Mouse (Mus musculus) hindbrain, embryonic 14.5 days (tissue): ENCODE data around the gene Agbl5. TPM values are rescaled to one million over a fixed set of nuclear protein-coding genes. Genes with fewer than 3 reads are reported as not detected.
A peak's percentile ranks its signal among the peaks of the same experiment; 100 is the strongest.

Source experiments
- ATAC-seq: fragments of 200-750 bp; cut with Nextera tagmentation; 2 replicates; pipeline ENCODE4 v1.8.0; 2017; ENCODE audit warnings: moderate number of reproducible peaks, mild to moderate bottlenecking, moderate TSS enrichment, moderate library complexity; ENCODE audit not compliant: low FRiP score
- DNase-seq: peaks from one replicate; pipeline ENCODE4 v3.0.0-alpha.2; 2015; ENCODE audit warnings: low spot score
- H3K27ac ChIP-seq: fragments of 300-500 bp; sonication (generic); 2 replicates; pipeline ENCODE4 v1.5.1; 2014; ENCODE audit warnings: mild to moderate bottlenecking, moderate library complexity
- H3K27me3 ChIP-seq: fragments of 300-500 bp; sonication (generic); 2 replicates; pipeline ENCODE4 v1.6.1; 2014; ENCODE audit warnings: mild to moderate bottlenecking, low read length, mixed read lengths; ENCODE audit not compliant: control insufficient read depth, insufficient read depth
- H3K36me3 ChIP-seq: fragments of 300-500 bp; sonication (generic); replicated peaks from 2 replicates; pipeline ENCODE4 v1.6.1; 2014; ENCODE audit not compliant: control insufficient read depth, insufficient read depth
- H3K4me1 ChIP-seq: fragments of 300-500 bp; sonication (generic); replicated peaks from 2 replicates; pipeline ENCODE4 v1.6.1; 2014; ENCODE audit warnings: antibody characterized with exemption, low read length, mixed read lengths; ENCODE audit not compliant: control insufficient read depth, insufficient read depth
- H3K4me2 ChIP-seq: fragments of 300-500 bp; sonication (generic); replicated peaks from 2 replicates; pipeline ENCODE4 v1.6.1; 2014; ENCODE audit warnings: mild to moderate bottlenecking, moderate library complexity
- H3K4me3 ChIP-seq: fragments of 300-500 bp; sonication (generic); replicated peaks from 2 replicates; pipeline ENCODE4 v1.5.1; 2014; ENCODE audit warnings: mild to moderate bottlenecking, low read length
- H3K9ac ChIP-seq: fragments of 300-500 bp; sonication (generic); 2 replicates; pipeline ENCODE4 v1.6.1; 2014
- H3K9me3 ChIP-seq: fragments of 300-500 bp; sonication (generic); 2 replicates; pipeline ENCODE4 v1.6.1; 2016; ENCODE audit warnings: low read length; ENCODE audit not compliant: control insufficient read depth
- WGBS: fragments of 180-500 bp; shearing (Covaris S2); extraction: QIAGEN DNeasy Blood & Tissue Kit; methylation state at CpG from one replicate; pipeline ENCODE4 v1.1.7; 2014; 5-methylcytosine and 5-hydroxymethylcytosine counted together
- polyA plus RNA-seq: library from polyadenylated mRNA; unstranded; fragments of >200 nt; fragmentation: Nextera tagmentation; extraction: Ambion mirVana; gene quantifications from 2 replicates; pipeline ENCODE4 v1.2.1, GENCODE M21; 2014

The Agbl5 gene
- polyA plus RNA-seq, 1 experiment from 2014 or later, result 28.6 TPM

GRCm38 (mm10) chr5:30864322-30864721 lies 24.2 kb upstream of the Agbl5 start:
- H3K4me3 ChIP-seq, result no peak overlapping the region
- no peak for ATAC-seq
- H3K27ac ChIP-seq, result no peak overlapping the region
- H3K9ac ChIP-seq, result no peak overlapping the region
- H3K27me3 ChIP-seq, result no peaks in the 10 kb centered on the region
- peaks cover 41% of the 10 kb centered on the region for H3K36me3 ChIP-seq
- no peak overlapping the region for H3K4me2 ChIP-seq
- no peaks in the 10 kb centered on the region for H3K9me3 ChIP-seq
- 0 out of 2 replicates have a peak, but pooled peaks cover 5% of the 10 kb centered on the region for H3K4me1 ChIP-seq
- DNase-seq, result no peak
- 59% methylated on average over 15 of the region's 15 CpGs for WGBS

GRCm38 (mm10) chr5:30866871-30867270 lies 21.6 kb upstream of the Agbl5 start:
- no peak for ATAC-seq
- peaks cover 51% of the 10 kb centered on the region for H3K36me3 ChIP-seq
- no peak overlapping the region for H3K4me2 ChIP-seq
- no peak overlapping the region for H3K4me3 ChIP-seq
- peaks cover 15% of the 10 kb centered on the region for H3K4me1 ChIP-seq
- DNase-seq, result no peak
- 94% methylated on average over 3 of the region's 3 CpGs for WGBS
- H3K27ac ChIP-seq, result no peak overlapping the region
- no peak overlapping the region for H3K9ac ChIP-seq
- H3K9me3 ChIP-seq, result no peaks in the 10 kb centered on the region
- no peaks in the 10 kb centered on the region for H3K27me3 ChIP-seq

GRCm38 (mm10) chr5:30867712-30868111 lies 20.8 kb upstream of the Agbl5 start, which contains the start of gene Tmem214:
Tmem214 (plus strand) TSS chr5:30868012.
- H3K27ac ChIP-seq, result peak within 1 kb of the TSS; percentile 69; the same call in 1 of the 2 replicates
- H3K4me3 ChIP-seq, result peak within 1 kb of the TSS; percentile 65; the same call in 1 of the 2 replicates
- H3K36me3 ChIP-seq, result peaks cover 53% of the 10 kb centered on the region
- H3K4me2 ChIP-seq, result peak within 1 kb of the TSS; percentile 80
- DNase-seq, result no peak
- WGBS, result 97% methylated on average over 3 of the region's 3 CpGs
- no peaks in the 10 kb centered on the region for H3K9me3 ChIP-seq
- H3K4me1 ChIP-seq, result peaks cover 15% of the 10 kb centered on the region
- H3K27me3 ChIP-seq, result no peaks in the 10 kb centered on the region
- no peak for ATAC-seq
- 0 out of 2 replicates have a peak within 1 kb of the TSS, but pooled peaks have one; percentile 82 for H3K9ac ChIP-seq

GRCm38 (mm10) chr5:30868981-30869380 lies 19.5 kb upstream of the Agbl5 start:
- Histone ChIP-seq H3K27me3 (no peaks in the 10 kb centered on the region), H3K9ac (peak overlapping the region; percentile 82), H3K4me3 (peak overlapping the region; percentile 65), H3K36me3 (peaks cover 63% of the 10 kb centered on the region), H3K27ac (peak overlapping the region; percentile 69; the same call in 1 of the 2 replicates), H3K4me2 (peak overlapping the region; percentile 80), H3K4me1 (peaks cover 15% of the 10 kb centered on the region), H3K9me3 (no peaks in the 10 kb centered on the region)
- ATAC-seq (no peak), DNase-seq (no peak)
- 23% methylated on average over 9 of the region's 9 CpGs for WGBS

GRCm38 (mm10) chr5:30869405-30870130 lies 18.9 kb upstream of the Agbl5 start:
- Histone ChIP-seq H3K27ac (peak overlapping the region; percentile 69), H3K9ac (peak overlapping the region; percentile 82), H3K4me1 (peaks cover 15% of the 10 kb centered on the region), H3K9me3 (no peaks in the 10 kb centered on the region), H3K36me3 (peaks cover 64% of the 10 kb centered on the region), H3K4me2 (peak overlapping the region; percentile 80), H3K27me3 (no peaks in the 10 kb centered on the region), H3K4me3 (peak overlapping the region; percentile 65)
- DNase-seq, result peak; percentile 86
- under 1% methylated on average over 63 of the region's 63 CpGs for WGBS
- ATAC-seq, result peak; percentile 90

GRCm38 (mm10) chr5:30870131-30870406 lies 18.4 kb upstream of the Agbl5 start:
- Histone ChIP-seq H3K4me1 (peaks cover 15% of the 10 kb centered on the region), H3K4me3 (peak overlapping the region; percentile 65), H3K27me3 (no peaks in the 10 kb centered on the region), H3K4me2 (peak overlapping the region; percentile 80), H3K9ac (peak overlapping the region; percentile 82), H3K9me3 (no peaks in the 10 kb centered on the region), H3K36me3 (peaks cover 64% of the 10 kb centered on the region), H3K27ac (0 out of 2 replicates have a peak overlapping the region, but pooled peaks have one; percentile 69)
- ATAC-seq (no peak), DNase-seq (no peak)
- WGBS, result 27% methylated on average over 2 of the region's 2 CpGs

GRCm38 (mm10) chr5:30872574-30872973 lies 15.9 kb upstream of the Agbl5 start:
- WGBS, result 95% methylated on average over 9 of the region's 9 CpGs

GRCm38 (mm10) chr5:30874365-30874764 lies 14.1 kb upstream of the Agbl5 start:
- ATAC-seq, result no peak
- DNase-seq, result no peak
- Histone ChIP-seq H3K9me3 (no peaks in the 10 kb centered on the region), H3K4me1 (peaks cover 10% of the 10 kb centered on the region), H3K4me2 (no peak overlapping the region), H3K27me3 (no peaks in the 10 kb centered on the region), H3K27ac (no peak overlapping the region), H3K9ac (no peak overlapping the region), H3K4me3 (no peak overlapping the region), H3K36me3 (peaks cover 72% of the 10 kb centered on the region)
- 91% methylated on average over 7 of the region's 7 CpGs for WGBS

More at GRCm38 (mm10) chr5:30872574-30872973, 15.9 kb upstream of the Agbl5 start:
- peaks cover 15% of the 10 kb centered on the region for H3K4me1 ChIP-seq
- no peak overlapping the region for H3K4me2 ChIP-seq
- H3K9ac ChIP-seq, result no peak overlapping the region
- no peak overlapping the region for H3K4me3 ChIP-seq
- H3K9me3 ChIP-seq, result no peaks in the 10 kb centered on the region
- DNase-seq (no peak), ATAC-seq (no peak)
- H3K36me3 ChIP-seq, result peaks cover 70% of the 10 kb centered on the region
- H3K27me3 ChIP-seq, result no peaks in the 10 kb centered on the region
- no peak overlapping the region for H3K27ac ChIP-seq

- no peak overlapping the region for H3K27ac ChIP-seq
- no peak overlapping the region for H3K4me3 ChIP-seq
- no peak overlapping the region for H3K9ac ChIP-seq
- no peaks in the 10 kb centered on the region for H3K27me3 ChIP-seq
- H3K4me1 ChIP-seq, result no peaks in the 10 kb centered on the region
- DNase-seq (no peak), ATAC-seq (no peak)
- no peaks in the 10 kb centered on the region for H3K9me3 ChIP-seq
- no peak overlapping the region for H3K4me2 ChIP-seq
- WGBS, result 63% methylated on average over 6 of the region's 6 CpGs
- H3K36me3 ChIP-seq, result peaks cover 45% of the 10 kb centered on the region
These were observed 9.9 kb upstream of the Agbl5 start for GRCm38 (mm10) chr5:30878616-30879015.
